Mouse (Mus musculus): ENCODE measurements around the gene Taf10. TPM values are rescaled to one million over a fixed set of nuclear protein-coding genes. Genes with fewer than 3 reads are reported as not detected.

Gene Taf10
- polyA plus RNA-seq, 1 experiment, result 182 TPM

GRCm38 (mm10) chr7:105726980-105727325 is 17.2 kb downstream of the Taf10 start:
- DNase-seq, result no peak
- no peak overlapping the region for H3K27ac ChIP-seq (ENCODE audit: insufficient read depth, low read length)
- H3K4me3 ChIP-seq (replicated peaks; ENCODE audit: insufficient read depth, low read depth, low read length), result no peak overlapping the region
- peaks cover 3% of the 10 kb centered on the region; the same call in 1 of the 2 replicates for H3K4me1 ChIP-seq (ENCODE audit: control insufficient read depth, insufficient read depth, low read length)
- no peaks in the 10 kb centered on the region for H3K27me3 ChIP-seq (ENCODE audit: control insufficient read depth, insufficient read depth, low read length)
- TF ChIP-seq POLR2A (IDR thresholded peaks at IDR 0.05; ENCODE audit: borderline replicate concordance, insufficient read depth, low read length) (no peak), CTCF (IDR thresholded peaks at IDR 0.05; ENCODE audit: borderline replicate concordance, insufficient read depth, low read depth, low read length) (no peak)
- WGBS, result 97% methylated on average over 4 of the region's 4 CpGs

GRCm38 (mm10) chr7:105726144-105726979 is 17.8 kb downstream of the Taf10 start:
- H3K4me3 ChIP-seq (replicated peaks; ENCODE audit: insufficient read depth, low read depth, low read length), result no peak overlapping the region
- no peaks in the 10 kb centered on the region for H3K27me3 ChIP-seq (ENCODE audit: control insufficient read depth, insufficient read depth, low read length)
- peak; percentile 48 to 68 for DNase-seq
- H3K27ac ChIP-seq (ENCODE audit: insufficient read depth, low read length), result no peak overlapping the region
- WGBS, result 82% methylated on average over 4 of the region's 4 CpGs
- H3K4me1 ChIP-seq (ENCODE audit: control insufficient read depth, insufficient read depth, low read length), result peaks cover 3% of the 10 kb centered on the region; the same call in 1 of the 2 replicates
- peak; percentile 68 for TF ChIP-seq CTCF (IDR thresholded peaks at IDR 0.05; ENCODE audit: borderline replicate concordance, insufficient read depth, low read depth, low read length)
- TF ChIP-seq POLR2A (IDR thresholded peaks at IDR 0.05; ENCODE audit: borderline replicate concordance, insufficient read depth, low read length), result no peak

- no peak for TF ChIP-seq POLR2A (IDR thresholded peaks at IDR 0.05; ENCODE audit: borderline replicate concordance, insufficient read depth, low read length)
- no peak for TF ChIP-seq CTCF (IDR thresholded peaks at IDR 0.05; ENCODE audit: borderline replicate concordance, insufficient read depth, low read depth, low read length)
- Histone ChIP-seq H3K27me3 (ENCODE audit: control insufficient read depth, insufficient read depth, low read length) (no peaks in the 10 kb centered on the region), H3K4me3 (replicated peaks; ENCODE audit: insufficient read depth, low read depth, low read length) (no peak overlapping the region), H3K4me1 (ENCODE audit: control insufficient read depth, insufficient read depth, low read length) (0 out of 2 replicates have a peak, but pooled peaks cover 3% of the 10 kb centered on the region), H3K27ac (ENCODE audit: insufficient read depth, low read length) (no peak overlapping the region)
- no peak for DNase-seq
- WGBS, result 59% methylated on average over 2 of the region's 2 CpGs
Measured at GRCm38 (mm10) chr7:105721916-105722315, 22.2 kb downstream of the Taf10 start.

GRCm38 (mm10) chr7:105715366-105715765 is 28.8 kb downstream of the Taf10 start:
- Histone ChIP-seq H3K27ac (ENCODE audit: insufficient read depth, low read length) (no peak overlapping the region), H3K27me3 (ENCODE audit: control insufficient read depth, insufficient read depth, low read length) (no peaks in the 10 kb centered on the region), H3K4me1 (ENCODE audit: control insufficient read depth, insufficient read depth, low read length) (no peaks in the 10 kb centered on the region; the same call in 1 of the 2 replicates), H3K4me3 (replicated peaks; ENCODE audit: insufficient read depth, low read depth, low read length) (no peak overlapping the region)
- TF ChIP-seq CTCF (IDR thresholded peaks at IDR 0.05; ENCODE audit: borderline replicate concordance, insufficient read depth, low read depth, low read length) (no peak), POLR2A (IDR thresholded peaks at IDR 0.05; ENCODE audit: borderline replicate concordance, insufficient read depth, low read length) (no peak)
- 55% methylated on average over 3 of the region's 3 CpGs for WGBS
- no peak for DNase-seq

GRCm38 (mm10) chr7:105708733-105709132 is 35.4 kb downstream of the Taf10 start:
- Histone ChIP-seq H3K27me3 (ENCODE audit: control insufficient read depth, insufficient read depth, low read length) (no peaks in the 10 kb centered on the region), H3K4me1 (ENCODE audit: control insufficient read depth, insufficient read depth, low read length) (peaks cover 6% of the 10 kb centered on the region), H3K27ac (ENCODE audit: insufficient read depth, low read length) (no peak overlapping the region), H3K4me3 (replicated peaks; ENCODE audit: insufficient read depth, low read depth, low read length) (no peak overlapping the region)
- no peak for DNase-seq
- TF ChIP-seq POLR2A (IDR thresholded peaks at IDR 0.05; ENCODE audit: borderline replicate concordance, insufficient read depth, low read length) (no peak), CTCF (IDR thresholded peaks at IDR 0.05; ENCODE audit: borderline replicate concordance, insufficient read depth, low read depth, low read length) (no peak)
- 90% methylated on average over 5 of the region's 5 CpGs for WGBS

- H3K27ac ChIP-seq (ENCODE audit: insufficient read depth, low read length), result peak overlapping the region; percentile 30
- 50% methylated on average over 4 of the region's 4 CpGs for WGBS
Measured at GRCm38 (mm10) chr7:105703816-105704215, 40.3 kb downstream of the Taf10 start.

GRCm38 (mm10) chr7:105703184-105703583 is 41.0 kb downstream of the Taf10 start:
- DNase-seq, result peak; percentile 14 to 40
- TF ChIP-seq POLR2A (IDR thresholded peaks at IDR 0.05; ENCODE audit: borderline replicate concordance, insufficient read depth, low read length) (no peak), CTCF (IDR thresholded peaks at IDR 0.05; ENCODE audit: borderline replicate concordance, insufficient read depth, low read depth, low read length) (no peak)
- H3K4me3 ChIP-seq (replicated peaks; ENCODE audit: insufficient read depth, low read depth, low read length), result no peak overlapping the region
- WGBS, result 63% methylated on average over 16 of the region's 16 CpGs
- no peaks in the 10 kb centered on the region for H3K27me3 ChIP-seq (ENCODE audit: control insufficient read depth, insufficient read depth, low read length)
- peaks cover 10% of the 10 kb centered on the region for H3K4me1 ChIP-seq (ENCODE audit: control insufficient read depth, insufficient read depth, low read length)
- H3K27ac ChIP-seq (ENCODE audit: insufficient read depth, low read length), result no peak overlapping the region; the same call in 1 of the 2 replicates

More at GRCm38 (mm10) chr7:105703816-105704215, 40.3 kb downstream of the Taf10 start:
- Histone ChIP-seq H3K27me3 (ENCODE audit: control insufficient read depth, insufficient read depth, low read length) (no peaks in the 10 kb centered on the region), H3K4me1 (ENCODE audit: control insufficient read depth, insufficient read depth, low read length) (peaks cover 10% of the 10 kb centered on the region), H3K4me3 (replicated peaks; ENCODE audit: insufficient read depth, low read depth, low read length) (no peak overlapping the region)
- DNase-seq, result peak in 1 of 2 experiments; percentile 51
- TF ChIP-seq POLR2A (IDR thresholded peaks at IDR 0.05; ENCODE audit: borderline replicate concordance, insufficient read depth, low read length) (no peak), CTCF (IDR thresholded peaks at IDR 0.05; ENCODE audit: borderline replicate concordance, insufficient read depth, low read depth, low read length) (no peak)

- H3K4me1 ChIP-seq (ENCODE audit: control insufficient read depth, insufficient read depth, low read length), result no peaks in the 10 kb centered on the region
- TF ChIP-seq POLR2A (IDR thresholded peaks at IDR 0.05; ENCODE audit: borderline replicate concordance, insufficient read depth, low read length) (no peak), CTCF (IDR thresholded peaks at IDR 0.05; ENCODE audit: borderline replicate concordance, insufficient read depth, low read depth, low read length) (no peak)
- DNase-seq, result no peak
- H3K27ac ChIP-seq (ENCODE audit: insufficient read depth, low read length), result no peak overlapping the region
- H3K27me3 ChIP-seq (ENCODE audit: control insufficient read depth, insufficient read depth, low read length), result no peaks in the 10 kb centered on the region
- WGBS, result 76% methylated on average over 1 of the region's 1 CpGs
- no peak overlapping the region for H3K4me3 ChIP-seq (replicated peaks; ENCODE audit: insufficient read depth, low read depth, low read length)
Measured at GRCm38 (mm10) chr7:105690875-105691274, 53.3 kb downstream of the Taf10 start.

Other genes with a start within 250 kb of the Taf10 start
- 102 and 108 TPM in 2 replicates for gene Smpd1, start 190.0 kb downstream of the Taf10 start, polyA plus RNA-seq (2012; rRNA removed)
- 441 and 475 TPM in 2 replicates for gene Apbb1, start 162.7 kb downstream of the Taf10 start, polyA plus RNA-seq (2012; rRNA removed)
- gene Hpx, start 144.2 kb downstream of the Taf10 start, polyA plus RNA-seq (2012; rRNA removed), result 0.60 and 0.61 TPM in 2 replicates
- 332 and 385 TPM in 2 replicates for gene Trim3, start 110.8 kb downstream of the Taf10 start, polyA plus RNA-seq (2012; rRNA removed)
- 122 and 137 TPM in 2 replicates for gene Timm10b, start 104.3 kb downstream of the Taf10 start, polyA plus RNA-seq (2012; rRNA removed)
- gene Arfip2, start 103.9 kb downstream of the Taf10 start, polyA plus RNA-seq (2012; rRNA removed), result 111 and 121 TPM in 2 replicates
- 90.8 and 97.9 TPM in 2 replicates for gene Gm45799, start 103.8 kb downstream of the Taf10 start, polyA plus RNA-seq (2012; rRNA removed)
- 5.1 TPM in 2 replicates for gene Dnhd1, start 93.5 kb downstream of the Taf10 start, polyA plus RNA-seq (2012; rRNA removed)
- 182 and 190 TPM in 2 replicates for gene Ilk, start 7.8 kb downstream of the Taf10 start, polyA plus RNA-seq (2012; rRNA removed)
- 16.2 and 16.4 TPM in 2 replicates for gene Rrp8, start 7.0 kb downstream of the Taf10 start, polyA plus RNA-seq (2012; rRNA removed)
- gene Tpp1, start 7.9 kb upstream of the Taf10 start, polyA plus RNA-seq (2012; rRNA removed), result 92.1 and 115 TPM in 2 replicates
- gene Dchs1, start 43.3 kb upstream of the Taf10 start, polyA plus RNA-seq (2012; rRNA removed), result 4.5 and 5.0 TPM in 2 replicates
- gene Mrpl17, start 66.7 kb upstream of the Taf10 start, polyA plus RNA-seq (2012; rRNA removed), result 183 and 191 TPM in 2 replicates
- 1.2 and 1.3 TPM in 2 replicates for gene Gm4070, start 209.6 kb upstream of the Taf10 start, polyA plus RNA-seq (2012; rRNA removed)

All from cerebellum, adult 2 months (tissue).